Mouse (Mus musculus) splenic B cell, adult 2 months (primary cell): ENCODE measurements around the gene Prep.

ENCODE experiments used
- DNase-seq: peaks from one replicate; pipeline ENCODE4 v3.0.0-alpha.2; 2011; ENCODE audit warnings: low read depth, low spot score
- H3K27me3 ChIP-seq: 2 replicates; pipeline ENCODE4 v1.6.1; 2012; ENCODE audit warnings: mild to moderate bottlenecking, low read length, moderate library complexity, mixed read lengths; ENCODE audit not compliant: control insufficient read depth, poor library complexity, insufficient read depth, severe bottlenecking
- H3K36me3 ChIP-seq: 2 replicates; pipeline ENCODE4 v1.6.1; 2012; ENCODE audit warnings: mild to moderate bottlenecking, low read length, moderate library complexity, mixed read lengths; ENCODE audit not compliant: control insufficient read depth, poor library complexity, insufficient read depth, severe bottlenecking

The Prep gene

DNA sequence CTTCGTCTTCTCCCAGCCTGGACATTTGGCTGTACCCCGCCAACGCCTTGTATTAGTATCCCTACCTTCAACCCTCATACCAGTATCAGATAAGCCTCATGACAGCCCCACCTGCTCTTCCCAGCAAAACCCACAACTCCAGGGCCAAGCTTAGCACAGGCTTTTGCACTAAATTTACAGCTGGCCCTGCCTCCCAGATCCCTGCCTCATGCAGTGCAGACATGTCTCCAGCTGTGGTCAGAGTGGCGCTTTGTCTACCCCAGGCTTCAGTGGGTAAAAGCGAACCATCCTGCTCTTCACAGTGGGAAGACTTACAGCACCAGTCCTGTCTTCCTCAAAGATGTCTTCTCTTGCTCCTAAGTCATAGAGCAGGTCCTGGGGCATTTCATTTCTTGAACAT lies 49.8 kb downstream of the Prep start:
- Histone ChIP-seq H3K27me3 (no peaks in the 10 kb centered on the region), H3K36me3 (peaks cover 5% of the 10 kb centered on the region)
- DNase-seq, result no peak

DNA sequence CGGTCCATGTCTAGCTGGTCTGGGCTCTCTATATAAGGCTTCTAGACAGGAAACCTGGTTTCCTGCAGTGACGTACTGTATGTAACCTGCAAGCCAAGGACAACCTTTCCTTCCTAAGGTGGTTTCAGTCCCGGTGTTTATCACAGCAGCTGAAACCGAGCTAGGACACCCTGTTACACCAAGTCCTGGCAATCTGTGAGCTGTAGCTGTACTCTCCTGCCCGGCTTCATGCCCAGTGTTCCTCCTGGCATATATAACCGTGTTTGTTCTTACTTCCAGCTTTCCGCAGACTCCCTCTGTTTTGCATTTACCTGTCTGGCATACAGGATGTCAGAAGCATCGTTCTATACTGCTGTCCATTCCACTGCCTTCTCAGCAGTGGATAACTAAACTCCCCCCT lies 51.4 kb downstream of the Prep start:
- Histone ChIP-seq H3K27me3 (no peaks in the 10 kb centered on the region), H3K36me3 (peaks cover 5% of the 10 kb centered on the region)
- no peak for DNase-seq

DNA sequence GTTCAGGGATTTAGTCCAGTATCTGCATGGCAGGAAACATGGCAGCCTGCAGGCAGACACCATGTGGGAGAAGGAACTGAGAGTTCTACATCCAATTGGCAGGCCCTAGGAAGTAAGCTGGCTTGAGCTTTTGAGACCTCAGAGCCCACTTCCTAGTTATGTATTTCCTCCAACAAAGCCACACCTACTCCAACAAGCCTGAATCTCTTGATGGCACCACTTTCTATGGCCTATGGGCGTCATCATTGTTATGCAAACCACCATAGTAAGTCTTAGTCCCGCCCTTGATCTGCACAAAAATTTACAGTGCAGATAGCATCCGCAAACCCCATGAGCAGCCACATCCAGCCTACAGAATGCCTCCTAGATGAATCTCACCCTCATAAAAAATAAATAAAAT lies 54.6 kb downstream of the Prep start:
- Histone ChIP-seq H3K36me3 (peaks cover 7% of the 10 kb centered on the region), H3K27me3 (no peaks in the 10 kb centered on the region)
- DNase-seq, result no peak

DNA sequence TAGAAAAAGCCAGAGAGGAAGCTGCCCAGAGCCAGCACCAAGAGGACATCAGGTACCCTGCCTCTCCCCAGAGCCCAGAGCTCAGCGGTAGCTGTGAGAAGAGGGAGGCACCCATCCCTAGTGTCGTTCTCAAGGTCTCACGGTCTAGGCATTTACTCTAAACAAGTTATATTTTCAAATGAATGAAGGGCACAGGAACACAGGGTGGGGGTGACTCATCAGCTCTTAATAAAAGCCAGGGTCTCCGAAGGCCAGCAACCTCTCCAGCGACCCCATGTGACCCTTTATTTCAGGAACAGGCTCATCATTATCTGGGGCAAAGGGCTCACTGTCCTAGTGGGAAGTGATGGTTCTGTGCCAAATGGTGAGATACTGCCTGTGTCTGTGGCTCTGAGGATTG lies 55.5 kb downstream of the Prep start:
- H3K27me3 ChIP-seq, result no peaks in the 10 kb centered on the region
- peaks cover 4% of the 10 kb centered on the region; the same call in 1 of the 2 replicates for H3K36me3 ChIP-seq
- DNase-seq, result no peak

DNA sequence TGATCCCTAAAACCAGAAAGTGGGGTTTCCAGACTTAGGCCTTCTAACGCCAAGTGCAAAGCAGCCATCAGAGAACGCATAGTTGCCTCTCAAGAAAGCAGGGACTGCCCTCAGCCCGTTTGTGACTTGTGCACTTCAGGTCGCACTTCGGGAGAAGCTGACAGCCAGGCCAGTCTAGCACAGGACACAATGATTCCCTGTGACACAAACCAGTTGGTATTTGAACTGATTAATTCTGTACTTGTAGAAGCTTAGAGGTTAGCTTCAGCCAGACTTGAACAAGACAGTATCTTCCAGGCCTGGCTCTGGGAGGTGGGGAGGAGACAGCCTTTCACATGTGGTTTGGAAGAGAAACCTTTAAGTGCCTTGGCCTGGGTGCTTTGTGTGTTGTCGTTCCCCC lies 56.0 kb downstream of the Prep start:
- Histone ChIP-seq H3K36me3 (peaks cover 4% of the 10 kb centered on the region; the same call in 1 of the 2 replicates), H3K27me3 (no peaks in the 10 kb centered on the region)
- DNase-seq, result no peak

DNA sequence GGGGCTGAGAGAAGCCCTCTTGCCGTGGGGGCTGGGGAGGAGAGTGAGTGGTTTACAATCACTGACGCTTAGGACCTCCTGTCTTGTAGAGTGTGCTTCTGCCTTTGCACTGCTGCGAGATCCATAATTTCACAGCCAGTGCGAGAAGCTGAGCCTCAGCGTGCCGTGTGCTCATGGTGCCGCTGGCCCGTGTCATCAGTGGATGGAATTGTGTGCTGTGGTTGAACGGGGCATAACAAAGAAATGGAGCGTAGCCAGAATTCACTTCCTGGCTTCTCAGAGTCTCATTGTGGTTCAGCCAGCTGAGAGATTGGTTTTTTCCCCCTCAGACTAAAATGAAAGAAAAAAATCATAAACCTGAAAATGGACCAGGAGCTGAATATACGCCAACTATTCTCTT lies 62.1 kb downstream of the Prep start:
- Histone ChIP-seq H3K27me3 (no peaks in the 10 kb centered on the region), H3K36me3 (peaks cover 2% of the 10 kb centered on the region; the same call in 1 of the 2 replicates)
- peak; percentile 57 for DNase-seq

DNA sequence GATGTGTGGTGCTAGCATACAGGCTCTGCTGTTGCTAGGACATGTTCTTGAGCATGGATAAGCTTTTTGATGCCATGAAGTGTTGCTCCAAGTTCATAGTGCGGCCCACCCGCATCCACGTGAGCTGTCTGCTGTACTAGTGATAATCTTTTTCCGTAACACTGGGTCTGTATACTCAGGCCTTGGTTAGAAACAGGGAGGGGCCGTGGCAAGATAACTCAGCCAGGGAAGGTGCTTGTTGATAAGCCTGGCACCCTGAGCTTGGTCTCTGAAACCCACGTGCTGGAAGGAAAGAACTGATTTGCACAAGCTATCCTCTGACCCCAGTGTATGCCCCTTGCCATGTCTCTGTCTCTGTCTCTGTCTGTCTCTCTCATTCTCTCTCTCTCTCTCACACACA lies 63.0 kb downstream of the Prep start:
- no peak for DNase-seq
- Histone ChIP-seq H3K36me3 (no peaks in the 10 kb centered on the region), H3K27me3 (no peaks in the 10 kb centered on the region)

DNA sequence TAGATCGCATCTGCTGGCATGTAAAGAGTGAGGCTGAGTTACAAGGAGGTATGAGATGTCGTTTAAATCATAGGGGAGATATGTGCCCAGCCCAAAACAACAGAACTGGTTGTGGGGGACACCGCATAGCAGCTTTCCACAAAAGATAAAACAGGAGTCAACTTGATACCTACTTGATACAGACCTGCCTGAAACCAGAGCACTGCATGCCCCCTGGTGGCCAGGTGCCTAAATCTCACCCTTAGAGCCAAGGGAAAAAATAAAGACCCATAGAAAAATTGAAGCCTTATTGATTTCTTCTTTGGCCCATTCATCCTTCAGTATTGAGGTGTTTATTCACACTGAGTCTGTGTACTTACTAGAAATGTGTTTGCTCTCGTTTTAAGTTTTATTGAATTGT lies 65.4 kb downstream of the Prep start:
- H3K36me3 ChIP-seq, result no peaks in the 10 kb centered on the region; the same call in 1 of the 2 replicates
- peak; percentile 83 for DNase-seq
- no peaks in the 10 kb centered on the region for H3K27me3 ChIP-seq

DNA sequence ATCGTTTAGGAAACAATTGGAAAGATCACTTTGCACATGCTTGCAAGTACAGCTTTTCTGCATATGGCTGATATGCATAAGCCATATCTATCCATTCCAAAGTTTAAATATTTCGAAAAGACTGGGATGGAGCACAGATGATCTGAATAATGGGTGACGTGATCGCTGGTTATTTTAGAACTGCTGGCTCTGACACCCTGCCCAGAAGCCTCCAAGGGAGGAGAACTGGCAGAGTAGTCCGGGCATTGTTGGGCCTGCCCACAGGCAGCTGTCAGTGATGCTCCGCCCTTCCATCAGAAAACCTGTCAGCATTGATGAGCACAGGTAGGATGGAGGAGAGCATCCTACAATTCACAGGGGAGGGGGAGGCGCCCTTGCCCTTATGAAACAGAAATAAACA lies 69.8 kb downstream of the Prep start:
- no peak for DNase-seq
- Histone ChIP-seq H3K27me3 (no peaks in the 10 kb centered on the region), H3K36me3 (peaks cover 1% of the 10 kb centered on the region; the same call in 1 of the 2 replicates)

DNA sequence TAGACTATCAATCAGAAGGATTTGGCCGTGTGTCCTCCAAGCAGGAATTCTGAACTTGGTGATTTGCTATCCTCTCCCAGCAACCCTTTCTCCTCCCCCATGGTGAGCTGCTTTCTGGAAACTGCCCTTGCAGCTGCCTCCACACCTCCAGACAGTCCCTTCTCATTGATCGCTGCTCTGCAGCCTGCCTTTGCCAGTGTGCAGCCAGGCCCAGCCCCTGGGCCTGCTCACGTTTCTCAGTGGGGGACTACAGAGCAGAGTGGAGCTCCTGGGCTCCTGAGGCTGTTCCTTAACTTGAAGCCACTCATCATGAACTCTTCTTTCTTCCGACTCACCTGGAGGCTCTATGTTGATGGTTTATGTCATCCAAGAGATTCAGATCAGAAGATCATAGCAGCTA lies 72.9 kb downstream of the Prep start:
- peaks cover 1% of the 10 kb centered on the region for H3K36me3 ChIP-seq
- no peaks in the 10 kb centered on the region for H3K27me3 ChIP-seq
- DNase-seq, result no peak

DNA sequence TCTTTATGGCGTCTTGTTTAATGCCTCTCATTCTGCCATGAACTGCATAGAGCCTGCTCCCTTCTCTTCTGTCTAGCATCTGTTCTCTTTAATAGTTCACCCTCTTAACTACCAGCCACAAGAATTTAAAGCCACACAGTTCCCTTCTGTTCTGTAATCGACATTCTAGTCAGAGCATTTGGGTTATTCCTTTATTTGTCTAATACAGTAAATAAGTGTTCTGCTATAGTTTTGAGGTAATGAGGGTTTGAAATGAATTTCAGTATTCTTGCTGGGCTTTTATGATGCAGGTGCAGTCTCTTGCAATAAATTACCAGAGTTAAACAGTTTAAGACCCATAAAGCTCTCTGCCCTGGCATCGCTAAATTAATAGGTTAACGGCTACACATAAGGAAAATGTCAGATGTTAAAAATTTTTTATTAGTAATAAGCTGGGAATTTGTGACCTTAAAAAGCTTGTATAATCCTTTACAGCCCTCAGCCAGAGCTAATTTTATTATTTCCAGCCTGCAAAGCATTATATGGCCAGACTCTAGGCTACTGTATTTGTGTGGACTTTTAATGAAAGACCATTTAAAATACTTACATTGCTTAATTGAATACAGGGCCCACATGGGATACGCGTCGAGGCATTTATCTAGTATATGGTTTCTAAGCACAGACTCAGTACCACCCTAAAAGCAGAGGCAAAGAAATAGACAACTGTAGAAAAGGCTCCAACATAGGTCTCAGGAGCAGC lies 73.6 kb downstream of the Prep start:
- H3K36me3 ChIP-seq, result peaks cover 3% of the 10 kb centered on the region
- H3K27me3 ChIP-seq, result no peaks in the 10 kb centered on the region

DNA sequence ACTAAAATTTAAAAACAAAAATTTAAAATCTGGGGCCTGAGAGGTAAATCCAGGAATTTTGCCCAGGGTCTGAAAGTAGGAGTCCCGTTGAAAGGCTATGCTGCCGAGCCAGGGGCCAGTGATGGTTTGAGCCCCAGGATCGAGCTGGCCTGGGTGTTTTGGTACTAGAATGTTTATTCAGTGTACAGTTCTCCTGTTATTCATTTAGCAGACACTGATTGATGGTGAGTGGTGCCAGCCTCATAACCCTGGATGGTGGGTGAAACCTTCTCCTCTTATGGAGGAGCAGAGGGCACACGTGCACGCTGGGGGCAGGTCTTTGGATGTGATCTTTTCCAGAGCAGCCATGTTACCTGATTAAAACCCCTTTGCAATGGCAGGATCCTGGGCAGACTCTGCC lies 75.4 kb downstream of the Prep start:
- Histone ChIP-seq H3K36me3 (peaks cover 3% of the 10 kb centered on the region), H3K27me3 (no peaks in the 10 kb centered on the region)
- no peak for DNase-seq

More for the DNA sequence above, 73.6 kb downstream of the Prep start:
- DNase-seq, result no peak

DNA sequence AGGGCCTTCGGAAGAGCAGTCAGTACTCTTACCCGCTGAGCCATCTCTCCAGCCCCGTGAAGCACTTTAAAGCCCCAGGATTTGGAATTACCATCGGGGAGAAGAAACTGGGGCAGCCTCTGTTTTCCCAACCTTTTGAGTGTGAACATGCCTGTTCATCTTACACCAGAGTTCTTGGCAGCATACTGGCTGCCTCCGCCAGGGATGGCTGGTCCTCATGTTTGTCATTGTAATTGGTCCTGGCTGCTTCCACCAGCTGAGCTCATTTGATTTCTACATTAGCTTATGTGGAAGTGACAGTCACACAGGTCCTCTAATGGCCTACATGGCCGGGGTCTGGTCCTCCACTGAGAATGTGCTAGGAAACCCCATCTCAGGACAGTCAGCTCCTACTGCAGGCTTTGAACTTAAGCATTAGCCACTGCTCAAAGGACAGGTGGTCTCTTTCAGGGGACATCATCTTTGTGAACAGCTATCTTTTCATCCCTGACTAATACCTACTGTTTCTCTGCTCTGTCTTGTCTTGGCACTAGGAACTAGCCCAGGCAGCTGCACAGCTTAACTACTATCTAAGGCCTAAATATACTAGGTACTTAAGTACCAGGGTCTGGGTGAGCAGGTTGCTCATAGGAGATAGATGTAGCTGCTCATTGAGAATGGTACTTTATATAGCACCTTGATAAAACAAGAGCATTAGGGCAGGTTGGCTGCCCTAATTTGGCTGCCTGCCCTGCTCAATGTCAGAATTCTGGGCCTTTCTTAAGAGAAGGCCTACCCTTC lies 77.2 kb downstream of the Prep start:
- Histone ChIP-seq H3K27me3 (no peaks in the 10 kb centered on the region), H3K36me3 (peaks cover 3% of the 10 kb centered on the region; the same call in 1 of the 2 replicates)
- DNase-seq, result no peak

DNA sequence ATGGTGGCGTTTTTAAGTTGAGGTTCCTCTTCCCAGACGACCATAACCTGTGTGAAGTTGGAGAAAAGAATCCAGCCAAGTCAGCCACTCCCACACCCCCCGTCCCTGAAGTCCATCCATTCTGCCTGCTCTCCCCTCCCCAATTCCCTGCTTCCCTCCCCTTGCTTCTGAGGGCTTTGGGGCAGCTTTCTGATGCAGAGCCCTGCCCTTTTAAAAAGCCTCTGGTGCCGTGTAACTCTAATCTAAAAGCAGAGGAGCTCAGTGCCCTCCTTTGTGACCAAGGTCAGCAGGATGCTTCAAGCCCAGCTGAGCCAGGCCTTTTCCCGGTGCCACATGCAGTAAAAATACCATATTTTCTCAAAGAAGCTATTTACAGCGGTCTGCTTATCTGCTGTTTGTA lies 79.8 kb downstream of the Prep start:
- DNase-seq, result no peak
- Histone ChIP-seq H3K36me3 (peaks cover 6% of the 10 kb centered on the region), H3K27me3 (no peaks in the 10 kb centered on the region)

DNA sequence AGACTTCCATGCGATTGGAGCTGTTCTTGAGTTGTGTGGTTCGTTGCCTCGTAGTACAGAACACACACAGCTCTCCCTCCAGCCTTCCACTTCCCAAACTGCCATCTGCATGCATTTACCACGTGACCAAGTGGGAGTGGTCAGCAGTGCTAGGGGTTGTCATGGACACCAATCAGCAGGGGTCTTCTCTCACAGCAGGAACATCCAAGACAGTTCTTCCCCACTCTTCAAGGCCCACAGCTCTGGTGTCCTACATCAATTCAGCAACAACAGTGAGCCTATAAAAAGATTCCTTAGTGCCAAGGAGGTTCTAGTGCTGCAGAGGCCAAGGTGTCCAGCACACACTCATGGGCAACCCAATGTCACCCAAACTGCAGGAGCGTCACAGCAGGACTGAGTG lies 84.1 kb downstream of the Prep start:
- no peaks in the 10 kb centered on the region for H3K27me3 ChIP-seq
- DNase-seq, result no peak

More for the DNA sequence above, 84.1 kb downstream of the Prep start:
- H3K36me3 ChIP-seq, result peaks cover 23% of the 10 kb centered on the region
